Mouse (Mus musculus) midbrain, embryonic 14.5 days (tissue): ENCODE results near the gene Cmtm1. TPM values are rescaled to one million over a fixed set of nuclear protein-coding genes. Genes with fewer than 3 reads are reported as not detected.
"Not testable (repeated sequence)": the region's sequence is repeated elsewhere in the genome, so short reads cannot be mapped to it uniquely, and the experiment has no call there.

ENCODE experiments used
- ATAC-seq: fragments of 200-750 bp; cut with Nextera tagmentation; 2 replicates; pipeline ENCODE4 v1.8.0; 2017; ENCODE audit warnings: moderate number of reproducible peaks, moderate library complexity; ENCODE audit not compliant: low FRiP score, low TSS enrichment
- DNase-seq: peaks from one replicate; pipeline ENCODE4 v3.0.0-alpha.2; 2015
- H3K27ac ChIP-seq: fragments of 300-500 bp; sonication (generic); replicated peaks from 2 replicates; pipeline ENCODE4 v1.5.1; 2014; ENCODE audit warnings: mild to moderate bottlenecking, low read depth, low read length, moderate library complexity
- H3K27me3 ChIP-seq: fragments of 300-500 bp; sonication (generic); 2 replicates; pipeline ENCODE4 v1.6.1; 2014; ENCODE audit warnings: low read length, control low read depth, mixed read lengths; ENCODE audit not compliant: control insufficient read depth, insufficient read depth
- H3K36me3 ChIP-seq: fragments of 300-500 bp; sonication (generic); 2 replicates; pipeline ENCODE4 v1.6.1; 2014; ENCODE audit warnings: low read length, control low read depth; ENCODE audit not compliant: control insufficient read depth, insufficient read depth
- H3K4me1 ChIP-seq: fragments of 300-500 bp; sonication (generic); 2 replicates; pipeline ENCODE4 v1.6.1; 2014; ENCODE audit warnings: mild to moderate bottlenecking, antibody characterized with exemption, low read length, control low read depth; ENCODE audit not compliant: control insufficient read depth, insufficient read depth
- H3K4me2 ChIP-seq: fragments of 300-500 bp; sonication (generic); 2 replicates; pipeline ENCODE4 v1.6.1; 2014; ENCODE audit warnings: mild to moderate bottlenecking, low read length, moderate library complexity
- H3K4me3 ChIP-seq: fragments of 300-500 bp; sonication (generic); replicated peaks from 2 replicates; pipeline ENCODE4 v1.5.1; 2014; ENCODE audit warnings: low read depth, low read length
- H3K9ac ChIP-seq: fragments of 300-500 bp; sonication (generic); replicated peaks from 2 replicates; pipeline ENCODE4 v1.6.1; 2014; ENCODE audit warnings: mild to moderate bottlenecking, low read length, moderate library complexity
- H3K9me3 ChIP-seq: fragments of 300-500 bp; sonication (generic); 2 replicates; pipeline ENCODE4 v1.6.1; 2016; ENCODE audit warnings: low read length, control low read depth, mixed read lengths; ENCODE audit not compliant: control insufficient read depth
- WGBS: fragments of 180-500 bp; shearing (Covaris S2); extraction: QIAGEN DNeasy Blood & Tissue Kit; methylation state at CpG from one replicate; pipeline ENCODE4 v1.1.7; 2014; 5-methylcytosine and 5-hydroxymethylcytosine counted together
- polyA plus RNA-seq: library from polyadenylated mRNA; unstranded; fragments of >200 nt; fragmentation: Nextera tagmentation; extraction: Ambion mirVana; gene quantifications from 2 replicates; pipeline ENCODE4 v1.2.1, GENCODE M21; 2014

The Cmtm1 gene
- polyA plus RNA-seq, 1 experiment from 2014 or later, result not detected

- WGBS, result 89% methylated on average over 4 of the region's 4 CpGs
- not testable (repeated sequence) for DNase-seq, ATAC-seq
Observed at GRCm38 (mm10) chr8:104302536-104302935, 7.4 kb downstream of the Cmtm1 start.

GRCm38 (mm10) chr8:104301577-104301976 is 8.4 kb downstream of the Cmtm1 start:
- not testable (repeated sequence) for H3K27me3 ChIP-seq, H3K27ac ChIP-seq, H3K36me3 ChIP-seq, ATAC-seq, H3K9ac ChIP-seq, H3K4me1 ChIP-seq, H3K4me2 ChIP-seq, H3K4me3 ChIP-seq, H3K9me3 ChIP-seq
- 4% methylated on average over 3 of the region's 3 CpGs for whole genome bisulfite sequencing
- DNase-seq, result peak; percentile 59

More at GRCm38 (mm10) chr8:104302536-104302935, 7.4 kb downstream of the Cmtm1 start:
- not testable (repeated sequence) for H3K4me1 ChIP-seq, H3K36me3 ChIP-seq, H3K9ac ChIP-seq, H3K4me3 ChIP-seq, H3K27me3 ChIP-seq, H3K4me2 ChIP-seq, H3K9me3 ChIP-seq, H3K27ac ChIP-seq

GRCm38 (mm10) chr8:104294396-104294795 is 15.5 kb downstream of the Cmtm1 start:
- Histone ChIP-seq H3K36me3 (no peaks in the 10 kb centered on the region), H3K9ac (no peak overlapping the region), H3K27me3 (no peaks in the 10 kb centered on the region), H3K4me1 (no peaks in the 10 kb centered on the region), H3K4me3 (no peak overlapping the region), H3K4me2 (no peak overlapping the region), H3K27ac (no peak overlapping the region), H3K9me3 (no peaks in the 10 kb centered on the region)
- DNase-seq (no peak), ATAC-seq (no peak)
- WGBS, result 91% methylated on average over 1 of the region's 1 CpGs

- DNase-seq, H3K4me1 ChIP-seq, H3K4me3 ChIP-seq, H3K27me3 ChIP-seq, H3K27ac ChIP-seq, H3K9ac ChIP-seq, ATAC-seq, H3K4me2 ChIP-seq, H3K36me3 ChIP-seq, H3K9me3 ChIP-seq: not testable (repeated sequence)
- 93% methylated on average over 12 of the region's 12 CpGs for WGBS
Observed at GRCm38 (mm10) chr8:104293081-104293480, 16.9 kb downstream of the Cmtm1 start, which contains the start of gene Cmtm2a. TSS of gene Cmtm2a (minus strand) at chr8:104293181.

GRCm38 (mm10) chr8:104268937-104269440 is 41.0 kb downstream of the Cmtm1 start:
- DNase-seq (no peak), ATAC-seq (no peak)
- 86% methylated on average over 6 of the region's 6 CpGs for WGBS

GRCm38 (mm10) chr8:104268368-104268767 is 41.6 kb downstream of the Cmtm1 start:
- ATAC-seq, result no peak
- no peak for DNase-seq
- H3K9me3 ChIP-seq, result no peaks in the 10 kb centered on the region

More at GRCm38 (mm10) chr8:104268937-104269440, 41.0 kb downstream of the Cmtm1 start:
- H3K36me3 ChIP-seq, result no peaks in the 10 kb centered on the region
- no peak overlapping the region for H3K4me2 ChIP-seq
- no peaks in the 10 kb centered on the region for H3K9me3 ChIP-seq
- no peak overlapping the region for H3K9ac ChIP-seq
- H3K4me1 ChIP-seq, result no peaks in the 10 kb centered on the region
- H3K27ac ChIP-seq, result no peak overlapping the region
- no peaks in the 10 kb centered on the region for H3K27me3 ChIP-seq
- H3K4me3 ChIP-seq, result no peak overlapping the region

GRCm38 (mm10) chr8:104264271-104264935 is 45.5 kb downstream of the Cmtm1 start:
- H3K4me1 ChIP-seq, H3K27ac ChIP-seq, H3K4me3 ChIP-seq, H3K27me3 ChIP-seq, DNase-seq, ATAC-seq, H3K9ac ChIP-seq, H3K36me3 ChIP-seq, H3K4me2 ChIP-seq, H3K9me3 ChIP-seq: not testable (repeated sequence)
- 95% methylated on average over 22 of the region's 22 CpGs for WGBS

More at GRCm38 (mm10) chr8:104268368-104268767, 41.6 kb downstream of the Cmtm1 start:
- H3K4me2 ChIP-seq, result no peak overlapping the region
- no peaks in the 10 kb centered on the region for H3K27me3 ChIP-seq
- H3K27ac ChIP-seq, result no peak overlapping the region
- H3K4me1 ChIP-seq, result no peaks in the 10 kb centered on the region
- no peaks in the 10 kb centered on the region for H3K36me3 ChIP-seq
- no peak overlapping the region for H3K4me3 ChIP-seq
- no peak overlapping the region for H3K9ac ChIP-seq

GRCm38 (mm10) chr8:104261802-104262201 is 48.1 kb downstream of the Cmtm1 start:
- not testable (repeated sequence) for H3K4me1 ChIP-seq, H3K9ac ChIP-seq, H3K4me3 ChIP-seq, H3K27ac ChIP-seq, ATAC-seq, H3K9me3 ChIP-seq, DNase-seq, H3K4me2 ChIP-seq, H3K27me3 ChIP-seq
- peaks cover 18% of the 10 kb centered on the region for H3K36me3 ChIP-seq
- WGBS, result 94% methylated on average over 5 of the region's 5 CpGs

GRCm38 (mm10) chr8:104253016-104253415 is 56.9 kb downstream of the Cmtm1 start:
- H3K27ac ChIP-seq, result no peak overlapping the region
- no peak overlapping the region for H3K9ac ChIP-seq
- DNase-seq (no peak), ATAC-seq (no peak)
- H3K9me3 ChIP-seq, result peaks cover 2% of the 10 kb centered on the region; the same call in 1 of the 2 replicates
- peaks cover 6% of the 10 kb centered on the region; the same call in 1 of the 2 replicates for H3K4me1 ChIP-seq
- no peaks in the 10 kb centered on the region for H3K27me3 ChIP-seq
- peaks cover 7% of the 10 kb centered on the region for H3K36me3 ChIP-seq
- H3K4me3 ChIP-seq, result no peak overlapping the region
- WGBS, result 93% methylated on average over 3 of the region's 3 CpGs
- H3K4me2 ChIP-seq, result no peak overlapping the region
